Mouse (Mus musculus) gastrocnemius, adult 18-20 months (tissue): Measurements from ENCODE around the gene Olfr1360. TPM values are rescaled to one million over a fixed set of nuclear protein-coding genes. Genes with fewer than 3 reads are reported as not detected.
"Not testable (repeated sequence)": the region's sequence is repeated elsewhere in the genome, so short reads cannot be mapped to it uniquely, and the experiment has no call there.

ENCODE experiments used
- DNase-seq: peaks from one replicate; pipeline ENCODE4 v3.0.0; 2021; ENCODE audit warnings: low spot score
- long read RNA-seq, 2 experiments: library from polyadenylated mRNA; stranded (forward); transcript quantifications; one replicate each; pipeline ENCODE4 v2.0.0; 2021
- total RNA-seq, 2 experiments: library from RNA; stranded (reverse); gene quantifications; 2 replicates each; pipeline ENCODE4 v1.2.3; 2021

Olfr1360 gene
- total RNA-seq, result not detected
- long read RNA-seq, experiment 1, result 0 reads
- long read RNA-seq, experiment 2, result 0 reads

DNA sequence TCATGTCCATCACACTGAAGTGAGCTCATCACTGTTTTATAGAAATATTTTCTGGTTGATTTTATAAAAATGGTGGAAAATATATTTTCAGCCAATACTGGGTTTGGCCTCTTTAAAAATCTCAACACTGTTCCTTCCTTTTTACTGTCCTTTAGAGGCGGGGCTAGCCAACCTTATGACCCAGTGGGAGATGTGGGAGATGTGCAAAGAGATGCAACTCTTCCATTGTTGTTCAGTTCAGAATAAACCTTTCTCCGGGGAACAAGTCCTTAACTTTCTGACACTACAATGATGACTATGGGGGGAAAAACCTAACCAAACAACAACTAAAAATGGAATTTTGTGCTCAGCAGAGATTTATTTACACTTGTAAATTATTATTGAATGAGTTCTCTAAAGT lies at the start of gene Olfr1360:
Gene Olfr1360 (minus strand): TSS at position 101 of the 400 bp plus-strand sequence.
- no peak for DNase-seq

- no peak for DNase-seq
Measured at GRCm38 (mm10) chr13:21722993-21723836, 46.0 kb upstream of the Olfr1360 start.

- DNase-seq, result no peak
Measured at GRCm38 (mm10) chr13:21722373-21722925, 45.2 kb upstream of the Olfr1360 start.

DNA sequence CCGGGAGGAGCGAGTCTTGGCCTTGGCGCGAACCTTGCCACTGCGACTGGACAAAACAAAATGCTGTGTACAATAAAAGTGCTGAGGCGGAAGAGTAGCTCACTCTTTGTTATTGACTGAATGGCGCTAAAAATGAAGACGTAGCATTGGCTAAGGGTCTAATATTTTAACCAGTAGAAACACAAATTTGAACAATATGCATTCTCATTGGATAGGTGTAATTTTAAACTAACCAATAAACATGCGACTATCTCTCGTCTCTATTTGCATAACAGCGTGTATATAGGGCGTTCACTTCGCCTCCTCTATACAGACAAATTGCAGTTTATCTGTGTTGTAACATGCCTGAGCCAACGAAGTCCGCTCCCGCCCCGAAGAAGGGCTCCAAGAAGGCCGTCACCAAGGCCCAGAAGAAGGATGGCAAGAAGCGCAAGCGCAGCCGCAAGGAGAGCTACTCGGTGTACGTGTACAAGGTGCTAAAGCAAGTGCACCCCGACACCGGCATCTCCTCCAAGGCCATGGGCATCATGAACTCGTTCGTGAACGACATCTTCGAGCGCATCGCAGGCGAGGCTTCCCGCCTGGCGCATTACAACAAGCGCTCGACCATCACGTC lies 44.7 kb upstream of the Olfr1360 start, which contains the start of gene Hist1h2bm:
Gene Hist1h2bm (plus strand): TSS at position 288 of the 616 bp plus-strand sequence.
- peak; percentile 35 for DNase-seq

DNA sequence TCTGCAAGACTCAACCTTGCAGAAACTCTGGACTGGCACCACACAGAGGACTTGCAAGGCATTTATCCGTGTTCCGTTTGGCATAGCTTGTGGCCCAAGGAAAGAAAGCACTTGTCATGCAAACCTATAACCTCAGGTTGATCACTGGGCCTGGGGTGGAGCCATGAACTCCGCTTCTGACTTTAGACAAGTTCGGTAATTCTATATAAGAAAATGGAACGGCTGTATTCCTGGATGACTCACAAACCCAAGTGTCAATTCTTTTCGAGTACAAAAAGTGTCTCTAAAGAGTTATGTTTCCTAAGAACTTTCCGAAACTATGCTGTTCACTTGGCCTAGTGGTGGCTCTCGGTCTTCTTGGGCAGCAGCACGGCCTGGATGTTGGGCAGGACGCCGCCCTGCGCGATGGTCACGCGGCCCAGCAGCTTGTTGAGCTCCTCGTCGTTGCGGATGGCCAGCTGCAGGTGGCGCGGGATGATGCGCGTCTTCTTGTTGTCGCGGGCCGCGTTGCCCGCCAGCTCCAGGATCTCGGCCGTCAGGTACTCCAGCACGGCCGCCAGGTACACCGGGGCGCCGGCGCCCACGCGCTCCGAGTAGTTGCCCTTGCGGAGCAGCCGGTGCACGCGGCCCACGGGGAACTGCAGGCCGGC lies 44.0 kb upstream of the Olfr1360 start:
- not testable (repeated sequence) for DNase-seq

GRCm38 (mm10) chr13:21718381-21719080 lies 41.3 kb upstream of the Olfr1360 start:
- DNase-seq, result no peak

- DNase-seq, result peak; percentile 40
Measured at GRCm38 (mm10) chr13:21717397-21718357, 40.5 kb upstream of the Olfr1360 start, which contains the start of gene Hist1h3h. TSS of gene Hist1h3h (plus strand) at chr13:21717659.

DNA sequence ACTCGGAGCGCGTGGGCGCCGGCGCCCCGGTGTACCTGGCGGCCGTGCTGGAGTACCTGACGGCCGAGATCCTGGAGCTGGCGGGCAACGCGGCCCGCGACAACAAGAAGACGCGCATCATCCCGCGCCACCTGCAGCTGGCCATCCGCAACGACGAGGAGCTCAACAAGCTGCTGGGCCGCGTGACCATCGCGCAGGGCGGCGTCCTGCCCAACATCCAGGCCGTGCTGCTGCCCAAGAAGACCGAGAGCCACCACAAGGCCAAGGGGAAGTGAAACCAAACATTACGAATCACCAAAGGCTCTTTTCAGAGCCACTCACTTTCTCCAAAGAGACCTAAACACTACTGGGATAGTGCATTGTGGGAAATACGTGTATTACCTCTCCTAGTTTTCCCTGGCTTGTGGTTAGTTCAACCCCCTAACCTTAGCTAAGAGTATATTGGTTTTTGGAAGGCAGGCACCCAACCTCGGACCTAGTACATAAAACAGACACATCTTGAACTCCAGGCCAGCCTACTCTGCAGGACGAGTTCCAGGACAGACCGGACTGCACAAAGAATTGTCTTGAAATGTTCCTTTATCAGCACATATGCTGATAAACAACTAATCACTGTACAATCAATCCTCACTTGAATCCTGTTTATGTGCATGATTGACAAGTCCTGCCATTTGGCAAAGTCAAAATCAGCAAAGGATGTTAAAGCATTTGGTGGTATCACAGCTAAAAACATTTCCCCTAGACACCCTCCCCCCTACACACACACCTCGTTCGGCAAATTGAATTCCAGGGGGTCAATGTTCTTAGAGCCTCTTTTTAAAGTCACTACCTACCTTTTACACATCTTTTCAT lies 39.6 kb upstream of the Olfr1360 start:
- not testable (repeated sequence) for DNase-seq

- DNase-seq, result peak; percentile 62
Measured at GRCm38 (mm10) chr13:21715864-21716539, 38.8 kb upstream of the Olfr1360 start, which contains the start of the genes Hist1h2bl and Hist1h2ai. TSS of gene Hist1h2bl (minus strand) at chr13:21716143. TSS of gene Hist1h2ai (plus strand) at chr13:21716422.

- no peak for DNase-seq
Measured at GRCm38 (mm10) chr13:21715131-21715863, 38.1 kb upstream of the Olfr1360 start.

DNA sequence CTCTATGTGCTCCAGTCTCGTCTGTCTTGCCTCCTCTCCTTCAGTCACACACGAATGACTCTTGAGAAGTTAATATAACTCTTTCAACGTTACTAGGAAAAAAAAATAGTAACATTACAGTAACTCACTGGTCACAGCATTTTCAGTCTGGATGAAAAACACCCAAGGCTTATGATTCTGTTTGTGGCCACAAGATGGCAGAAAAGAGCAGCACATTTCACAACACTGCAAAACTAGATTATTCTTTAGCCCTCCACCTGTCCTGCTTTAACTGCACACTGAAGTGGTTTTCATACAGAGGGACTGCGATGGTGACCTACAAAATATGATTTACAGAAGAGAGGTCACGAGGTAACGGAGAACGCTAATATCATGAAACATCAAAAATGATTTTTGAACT lies 37.5 kb upstream of the Olfr1360 start:
- DNase-seq, result peak; percentile 54

- DNase-seq, result no peak
Measured at GRCm38 (mm10) chr13:21711698-21712097, 34.5 kb upstream of the Olfr1360 start.

- peak; percentile 81 for DNase-seq
Measured at GRCm38 (mm10) chr13:21710821-21711525, 33.8 kb upstream of the Olfr1360 start.

DNA sequence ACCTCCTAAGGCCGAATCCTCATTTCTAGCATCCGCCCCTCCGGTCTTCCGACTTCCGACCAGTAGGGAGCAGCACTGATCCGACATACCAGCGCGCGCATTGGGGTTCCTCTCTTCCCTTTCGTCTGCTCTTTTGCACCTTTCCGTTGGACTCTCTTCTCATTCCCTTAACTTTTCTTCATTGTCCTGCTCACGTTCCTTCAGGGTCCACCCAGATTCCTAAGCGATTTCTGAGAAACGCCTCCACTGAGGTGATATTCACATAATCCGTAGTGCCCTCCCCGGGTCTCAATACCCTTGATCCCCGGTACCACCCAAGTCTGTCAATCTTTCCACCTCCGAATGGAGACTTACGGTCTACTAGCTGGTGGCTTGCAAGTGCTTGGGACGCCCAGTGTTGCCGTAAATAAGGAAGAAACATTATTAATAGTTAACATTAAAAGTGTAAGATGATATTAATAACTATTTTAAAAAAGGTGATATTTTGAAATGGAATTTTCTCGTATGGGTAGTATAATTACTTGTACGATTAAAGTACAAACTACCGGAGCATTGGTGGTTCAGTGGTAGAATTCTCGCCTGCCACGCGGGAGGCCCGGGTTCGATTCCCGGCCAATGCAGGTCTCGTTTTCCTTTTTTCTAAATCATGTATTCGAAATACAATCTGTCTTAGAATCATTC lies 33.0 kb upstream of the Olfr1360 start:
- peak; percentile 89 for DNase-seq

GRCm38 (mm10) chr13:21706669-21707068 lies 29.5 kb upstream of the Olfr1360 start:
- no peak for DNase-seq

DNA sequence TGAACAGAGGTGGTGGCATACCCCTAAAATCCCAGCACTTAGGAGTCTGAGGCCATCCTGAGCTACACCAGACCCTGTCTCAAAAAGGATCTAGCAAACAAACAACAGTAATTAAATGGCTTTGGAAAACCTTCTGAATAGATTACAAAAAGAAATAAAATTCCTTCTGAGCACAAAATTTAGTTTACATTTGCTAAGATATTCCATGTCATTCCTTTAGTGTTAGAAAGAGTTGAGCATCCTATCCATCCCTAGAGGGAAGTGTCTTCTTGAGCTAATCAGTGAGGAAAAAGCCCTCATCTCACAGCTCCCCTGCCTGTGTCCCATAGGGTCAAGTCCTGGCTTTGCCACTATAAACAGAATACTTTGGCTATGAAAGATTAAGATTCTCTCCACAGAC lies 20.6 kb upstream of the Olfr1360 start, which contains the start of gene Olfr1359:
Gene Olfr1359 (plus strand): TSS at position 301 of the 400 bp plus-strand sequence.
- no peak for DNase-seq
